8 mouse cellular contexts compared by ENCODE assay signal in the genomic region with DNA sequence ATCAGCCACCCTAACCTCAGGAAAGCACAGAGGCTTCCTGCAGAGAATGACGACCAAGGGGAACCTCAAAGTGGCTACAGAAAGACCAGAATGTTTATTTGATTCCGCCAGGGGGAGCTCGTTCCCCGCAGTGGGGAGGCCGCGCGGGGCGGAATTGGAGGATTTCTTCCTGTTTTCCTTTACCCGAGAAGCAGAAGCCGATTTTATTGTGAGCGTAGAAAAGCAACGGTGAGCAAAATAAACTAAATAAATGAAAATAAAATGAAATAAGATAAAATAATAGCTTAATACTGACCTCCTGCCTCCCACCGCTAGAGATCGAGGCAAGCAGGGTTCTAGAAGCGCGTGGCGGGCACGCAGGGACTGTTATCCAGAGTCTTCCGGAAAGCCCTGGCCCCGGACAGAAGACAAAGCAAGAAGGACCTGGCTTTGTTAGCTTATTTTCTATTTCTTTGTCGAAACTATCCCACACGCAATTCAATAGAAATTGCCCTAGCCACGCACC. TPM values are rescaled to one million over a fixed set of nuclear protein-coding genes. Genes with fewer than 3 reads are reported as not detected.
DNase-seq lines count a peak whose midpoint lies in the region; ATAC-seq and TF ChIP-seq lines count a peak whose summit lies in the region.

No protein-coding gene starts in this region.

- no peaks in the 10 kb centered on the region for H3K9me3 ChIP-seq in MEL (replicated peaks; ENCODE audit: insufficient read depth, low read length)
- no peaks in the 10 kb centered on the region for H3K9me3 ChIP-seq in hindbrain, embryonic 10.5 days
- no peaks in the 10 kb centered on the region for H3K9me3 ChIP-seq in lung, postnatal 0 days (ENCODE audit: low read length)

- H3K4me1 ChIP-seq in MEL (ENCODE audit: control insufficient read depth in 1 of 2, insufficient read depth in 2 of 2, low read length in 2 of 2) = no peaks in the 10 kb centered on the region
- no peaks in the 10 kb centered on the region for H3K4me1 ChIP-seq in hindbrain, embryonic 10.5 days (replicated peaks)
- no peaks in the 10 kb centered on the region for H3K4me1 ChIP-seq in lung, postnatal 0 days (ENCODE audit: insufficient read depth, low read depth, low read length)

- peak in 1 of 2 experiments; percentile 29; a peak in 1 of 4 replicates for TF ChIP-seq EP300 in MEL (IDR thresholded peaks at IDR 0.05; ENCODE audit: low read depth in 1 of 2, low read length in 2 of 2)
- peak; percentile 68 for TF ChIP-seq EP300 in lung, postnatal 0 days (IDR thresholded peaks at IDR 0.05)

- ATAC-seq in lung, postnatal 0 days = peak; percentile 87

- H3K27me3 ChIP-seq in MEL (ENCODE audit: control insufficient read depth in 1 of 2, insufficient read depth in 2 of 2, low read length in 2 of 2) = no peaks in the 10 kb centered on the region
- H3K27me3 ChIP-seq in hindbrain, embryonic 10.5 days (ENCODE audit: insufficient read depth, poor library complexity, severe bottlenecking) = peaks cover 21% of the 10 kb centered on the region
- no peaks in the 10 kb centered on the region for H3K27me3 ChIP-seq in lung, postnatal 0 days (replicated peaks; ENCODE audit: insufficient read depth, low read length)

- no peaks in the 10 kb centered on the region; the same call in 1 of the 2 replicates for H3K79me2 ChIP-seq in MEL (ENCODE audit: control insufficient read depth, insufficient read depth, low read length, poor library complexity)

- peak in 1 of 2 experiments; percentile 58; a peak in 2 of 4 replicates for TF ChIP-seq POLR2A in MEL (IDR thresholded peaks at IDR 0.05; ENCODE audit: control insufficient read depth in 1 of 2, insufficient read depth in 1 of 2, low read depth in 1 of 2, low read length in 2 of 2, poor library complexity in 1 of 2)

- H3K9ac ChIP-seq in MEL (ENCODE audit: control insufficient read depth, low read depth, low read length, poor library complexity, severe bottlenecking) = peak overlapping the region; percentile 98
- H3K9ac ChIP-seq in lung, postnatal 0 days (replicated peaks; ENCODE audit: low read depth) = peak overlapping the region; percentile 71

- TF ChIP-seq CTCF in MEL (IDR thresholded peaks at IDR 0.05 in 2 of 3, conservative IDR thresholded peaks at IDR 0.05 in 1 of 3; ENCODE audit: control insufficient read depth in 1 of 3, insufficient read depth in 1 of 3, low read depth in 2 of 3, low read length in 3 of 3, poor library complexity in 1 of 3, severe bottlenecking in 1 of 3) = peak; percentile 78 to 91 (median 88)
- peak; percentile 89 for TF ChIP-seq CTCF in lung, postnatal 0 days (IDR thresholded peaks at IDR 0.05)

- peak; percentile 81 for TF ChIP-seq RAD21 in MEL (IDR thresholded peaks at IDR 0.05; ENCODE audit: low read depth, low read length)

- WGBS in hindbrain, embryonic 10.5 days = under 1% methylated on average over 23 of the region's 23 CpGs
- 1% methylated on average over 23 of the region's 23 CpGs for WGBS in lung, postnatal 0 days

- H3K4me2 ChIP-seq in lung, postnatal 0 days (replicated peaks; ENCODE audit: low read depth, low read length) = peak overlapping the region; percentile 42

- H3K36me3 ChIP-seq in MEL (ENCODE audit: control insufficient read depth in 1 of 2, insufficient read depth in 2 of 2, low read length in 2 of 2) = no peaks in the 10 kb centered on the region
- no peaks in the 10 kb centered on the region for H3K36me3 ChIP-seq in hindbrain, embryonic 10.5 days
- no peaks in the 10 kb centered on the region for H3K36me3 ChIP-seq in lung, postnatal 0 days (ENCODE audit: insufficient read depth, low read length)

- H3K4me3 ChIP-seq in MEL (ENCODE audit: control insufficient read depth in 1 of 2, insufficient read depth in 1 of 2, low read depth in 2 of 2, low read length in 2 of 2) = peak overlapping the region; percentile 62 to 100
- peak overlapping the region; percentile 66 for H3K4me3 ChIP-seq in hindbrain, embryonic 10.5 days
- H3K4me3 ChIP-seq in lung, postnatal 0 days (ENCODE audit: low read depth, low read length) = peak overlapping the region; percentile 67

- peak overlapping the region; percentile 89 for H3K27ac ChIP-seq in MEL (ENCODE audit: control insufficient read depth, low read depth, low read length)
- H3K27ac ChIP-seq in hindbrain, embryonic 10.5 days = peak overlapping the region; percentile 95
- peak overlapping the region; percentile 94 for H3K27ac ChIP-seq in lung, postnatal 0 days (ENCODE audit: low read length)

- peak; percentile 95 for DNase-seq in MEL (ENCODE audit: low read depth, low spot score)
- DNase-seq in cerebellum, adult 8-10 months = peak; percentile 93
- DNase-seq in forelimb bud, embryonic 11.5 days (ENCODE audit: low read depth, low spot score) = peak; percentile 92
- DNase-seq in hindbrain, embryonic 10.5 days (ENCODE audit: low spot score) = peak; percentile 90
- DNase-seq in layer of hippocampus, adult 9-11 months = peak; percentile 59
- peak; percentile 95 for DNase-seq in lung, postnatal 0 days (ENCODE audit: low spot score)
- peak; percentile 88 for DNase-seq in ovary, postnatal 14 days (ENCODE audit: low spot score)
- peak; percentile 91 for DNase-seq in thymus, postnatal 14 days

TF ChIP-seq in MEL, 35 proteins besides CTCF, POLR2A, EP300 and RAD21 (continues in another document):
- no peak for TF ChIP-seq POLR2AphosphoS5 (IDR thresholded peaks at IDR 0.05; ENCODE audit: borderline replicate concordance, low read depth, low read length)
- no peak for TF ChIP-seq TAL1 (IDR thresholded peaks at IDR 0.05; ENCODE audit: low read length)
- TF ChIP-seq MYC (IDR thresholded peaks at IDR 0.05; ENCODE audit: low read depth, low read length) = peak; percentile 73
- no peak for TF ChIP-seq ZKSCAN1 (IDR thresholded peaks at IDR 0.05; ENCODE audit: low read depth, low read length)
- peak; percentile 60; the same call in 1 of the 2 replicates for TF ChIP-seq RCOR1 (IDR thresholded peaks at IDR 0.05; ENCODE audit: low read depth, low read length)
- TF ChIP-seq BHLHE40 (IDR thresholded peaks at IDR 0.05; ENCODE audit: borderline replicate concordance, low read depth, low read length) = no peak
- TF ChIP-seq MYB (IDR thresholded peaks at IDR 0.05; ENCODE audit: low read depth, low read length) = no peak
- no peak for TF ChIP-seq KAT2A (conservative IDR thresholded peaks at IDR 0.05; ENCODE audit: low read depth, low read length)
- TF ChIP-seq ETS1 (IDR thresholded peaks at IDR 0.05; ENCODE audit: low read depth, low read length) = peak; percentile 40
- TF ChIP-seq MAZ (IDR thresholded peaks at IDR 0.05; ENCODE audit: low read depth, low read length) = peak; percentile 42; the same call in 1 of the 2 replicates
- peak; percentile 60 for TF ChIP-seq ZNF384 (IDR thresholded peaks at IDR 0.05; ENCODE audit: low read depth, low read length)
- TF ChIP-seq MEF2A (IDR thresholded peaks at IDR 0.05; ENCODE audit: extremely low read depth, insufficient replicate concordance, low read depth, low read length, poor library complexity, severe bottlenecking) = no peak
- TF ChIP-seq CHD2 (IDR thresholded peaks at IDR 0.05; ENCODE audit: low read length) = no peak
- peak; percentile 71 for TF ChIP-seq HCFC1 (IDR thresholded peaks at IDR 0.05; ENCODE audit: low read depth, low read length)
- TF ChIP-seq ELF1 (IDR thresholded peaks at IDR 0.05; ENCODE audit: low read depth, low read length) = peak; percentile 79
- TF ChIP-seq MAFK (IDR thresholded peaks at IDR 0.05; ENCODE audit: borderline replicate concordance, low read depth, low read length) = no peak
- no peak for TF ChIP-seq GABPA (IDR thresholded peaks at IDR 0.05; ENCODE audit: low read depth, low read length)
- TF ChIP-seq E2F4 (IDR thresholded peaks at IDR 0.05; ENCODE audit: borderline replicate concordance, low read depth, low read length) = 0 out of 2 replicates have a peak, but pooled peaks have one; percentile 12
- no peak; the same call in 1 of the 2 replicates for TF ChIP-seq CHD1 (IDR thresholded peaks at IDR 0.05; ENCODE audit: low read depth, low read length)
- 0 out of 2 replicates have a peak, but pooled peaks have one; percentile 42 for TF ChIP-seq UBTF (IDR thresholded peaks at IDR 0.05; ENCODE audit: borderline replicate concordance, insufficient read depth, low read depth, low read length)
- TF ChIP-seq NELFE (IDR thresholded peaks at IDR 0.05; ENCODE audit: low read depth, low read length) = peak; percentile 71
- TF ChIP-seq POLR2AphosphoS2 (IDR thresholded peaks at IDR 0.05; ENCODE audit: low read length) = no peak
- TF ChIP-seq SMC3 (IDR thresholded peaks at IDR 0.05; ENCODE audit: low read depth, low read length) = peak; percentile 85
- TF ChIP-seq GATA1 (IDR thresholded peaks at IDR 0.05; ENCODE audit: low read depth, low read length) = no peak
- peak; percentile 59 for TF ChIP-seq ZC3H11A (IDR thresholded peaks at IDR 0.05; ENCODE audit: low read depth, low read length)
- no peak for TF ChIP-seq NRF1 (IDR thresholded peaks at IDR 0.05; ENCODE audit: insufficient read depth, low read depth, low read length, poor library complexity, severe bottlenecking)
- no peak for TF ChIP-seq USF2 (IDR thresholded peaks at IDR 0.05; ENCODE audit: borderline replicate concordance in 1 of 2, insufficient read depth in 1 of 2, low read depth in 1 of 2, low read length in 2 of 2)

RNA-seq across cellular contexts. Expression of gene Pom121l2, which starts 6.7 kb away (rescaled TPM):
- total RNA-seq in MEL (2012; rRNA removed) = not detected in 2 replicates
- not detected for polyA plus RNA-seq in MEL (2012; ENCODE audit: insufficient read depth in 1 of 2, insufficient read length in 2 of 2, low read depth in 1 of 2, low replicate concordance in 2 of 2, missing spikeins in 1 of 2)
- polyA plus RNA-seq in hindbrain, embryonic 10.5 days (2016; fragmentation: Nextera tagmentation; extraction: Ambion mirVana) = 0.07 TPM in 1 of 2 replicates, not detected in the other
- polyA plus RNA-seq in lung, postnatal 0 days (2015; fragmentation: Nextera tagmentation; extraction: Ambion mirVana) = not detected in 2 replicates

RNA-seq across cellular contexts. Expression of gene Zfp184, which starts 29.4 kb away (rescaled TPM):
- 0.42 and 0.52 TPM in 2 replicates for total RNA-seq in MEL (2012; rRNA removed)
- 1 to 10 TPM in 1 of 2 experiments, not detected in 1; 1.0 TPM for polyA plus RNA-seq in MEL (2012; ENCODE audit: insufficient read depth in 1 of 2, insufficient read length in 2 of 2, low read depth in 1 of 2, low replicate concordance in 2 of 2, missing spikeins in 1 of 2)
- polyA plus RNA-seq in hindbrain, embryonic 10.5 days (2016; fragmentation: Nextera tagmentation; extraction: Ambion mirVana) = 20.6 and 24.7 TPM in 2 replicates
- 2.5 and 3.4 TPM in 2 replicates for polyA plus RNA-seq in lung, postnatal 0 days (2015; fragmentation: Nextera tagmentation; extraction: Ambion mirVana)

RNA-seq across cellular contexts. Expression of gene Prss16, which starts 35.3 kb away (rescaled TPM):
- not detected in 2 replicates for total RNA-seq in MEL (2012; rRNA removed)
- under 1 TPM in 1 of 2 experiments, not detected in 1; 0.47 TPM for polyA plus RNA-seq in MEL (2012; ENCODE audit: insufficient read depth in 1 of 2, insufficient read length in 2 of 2, low read depth in 1 of 2, low replicate concordance in 2 of 2, missing spikeins in 1 of 2)
- polyA plus RNA-seq in hindbrain, embryonic 10.5 days (2016; fragmentation: Nextera tagmentation; extraction: Ambion mirVana) = 0.18 TPM in 1 of 2 replicates, not detected in the other
- 0.62 and 1.1 TPM in 2 replicates for polyA plus RNA-seq in lung, postnatal 0 days (2015; fragmentation: Nextera tagmentation; extraction: Ambion mirVana)

Comparison
In these comparisons a context has a peak if more than half of its experiments do, and no peak if none do; other contexts are left out.
1. Peak in every context shown above with its lines: DNase-seq, ATAC-seq, H3K4me3 ChIP-seq and H3K27ac ChIP-seq.